Mouse (Mus musculus): ENCODE measurements at regions not wholly inside any gene's neighbourhood (a gene's known extent, or its start where the extent isn't known, plus 50 kb on each side); places are given as distances from the start of the nearest gene placed in this dataset.

DNA sequence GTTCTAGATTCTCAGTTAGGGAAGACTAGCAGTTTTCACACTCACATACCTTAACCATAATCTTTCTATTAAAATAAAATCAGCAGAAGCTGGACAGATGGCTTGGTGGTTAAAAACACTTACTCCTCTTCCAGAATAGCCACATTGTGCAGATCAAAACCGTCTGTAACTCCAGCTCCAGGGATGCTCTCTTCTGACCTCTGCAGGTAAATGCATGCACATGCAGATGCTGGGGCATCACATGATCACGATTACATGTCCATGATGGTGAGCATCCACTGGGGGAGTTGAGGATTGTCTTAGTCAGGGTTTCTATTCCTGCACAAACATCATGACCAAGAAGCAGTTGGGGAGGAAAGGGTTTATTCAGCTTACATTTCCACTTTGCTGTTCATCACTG, 184.8 kb upstream of the Srrm4 start:
- no peak for DNase-seq (ENCODE audit: low spot score in 2 of 2)

DNA sequence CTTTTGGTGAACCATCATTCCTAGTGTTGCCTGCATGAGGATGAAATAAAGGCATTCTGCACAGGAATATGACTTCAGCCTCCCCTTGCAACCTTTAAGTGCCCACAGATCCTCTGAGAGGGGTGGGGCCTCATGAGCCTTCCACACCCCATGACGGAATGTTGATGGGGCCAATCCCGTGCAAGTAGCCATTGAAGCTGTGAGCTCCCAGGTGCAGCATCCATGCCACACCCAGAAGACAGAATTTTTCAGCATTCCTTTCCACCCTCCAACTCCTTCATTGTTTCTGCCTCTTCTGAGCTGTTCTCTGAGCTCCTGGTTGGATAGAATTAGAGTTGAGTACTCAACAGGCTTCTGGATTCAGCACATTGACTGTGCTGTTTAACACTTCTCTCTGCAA, 174.6 kb upstream of the Srrm4 start:
- DNase-seq (ENCODE audit: low spot score in 2 of 2) = no peak

DNA sequence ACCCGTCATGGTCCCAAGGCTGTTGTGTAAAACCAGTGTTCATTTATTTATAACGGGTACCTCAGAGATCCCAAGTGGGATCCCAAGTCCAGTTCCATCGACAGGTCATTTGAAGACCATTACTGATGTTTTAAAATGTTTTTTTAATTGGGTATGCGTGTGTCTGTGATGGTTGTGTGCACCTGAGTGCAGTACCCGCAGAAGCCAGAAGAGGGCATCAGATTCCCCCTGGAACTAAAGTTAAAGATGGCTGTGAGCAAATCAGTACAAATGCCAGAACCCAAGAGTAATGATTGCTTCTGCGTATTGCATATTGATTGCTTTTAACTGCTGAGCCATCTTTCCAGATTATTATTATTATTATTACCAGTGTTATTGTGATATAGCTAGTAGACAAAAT, 169.7 kb upstream of the Srrm4 start:
- no peak for DNase-seq (ENCODE audit: low spot score in 2 of 2)

DNA sequence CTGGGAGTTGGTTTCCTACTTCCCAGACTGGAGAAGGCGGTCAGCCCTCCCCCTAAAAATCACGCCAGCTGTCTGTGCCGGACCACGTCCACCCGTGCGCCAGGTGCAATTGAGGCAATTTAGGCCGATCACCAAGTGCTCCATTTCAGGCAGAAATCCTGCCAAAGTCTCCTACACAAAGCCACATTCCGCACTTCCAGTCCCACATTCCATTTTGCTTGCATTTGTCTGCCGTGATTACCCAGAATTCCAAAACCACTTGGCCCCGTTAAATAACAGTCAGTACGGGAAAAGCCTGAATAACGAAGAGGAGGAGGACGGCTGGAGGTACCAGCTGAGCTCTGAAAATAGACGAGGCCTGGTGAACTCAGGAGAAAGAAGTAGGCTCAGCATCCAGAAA, 167.1 kb upstream of the Srrm4 start:
- DNase-seq (ENCODE audit: low spot score in 2 of 2) = no peak

DNA sequence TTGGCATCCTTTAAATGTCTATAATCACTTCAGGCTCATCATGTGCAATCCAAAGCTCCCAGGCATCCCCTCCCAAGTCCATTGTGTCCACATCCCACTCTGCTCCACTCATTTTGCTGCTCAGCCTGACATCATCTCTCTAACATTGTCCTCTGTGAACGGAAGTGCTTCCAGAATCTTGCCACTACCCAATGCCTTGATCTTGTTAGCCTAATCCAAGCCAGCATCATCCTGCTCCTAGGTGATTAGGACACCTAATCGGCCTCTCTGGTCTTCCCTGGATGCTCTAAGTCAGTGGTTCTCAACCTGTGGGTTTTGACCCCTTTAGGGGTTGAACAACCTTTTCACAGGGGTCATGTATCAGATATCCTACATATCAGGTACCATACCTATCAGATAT, 161.3 kb upstream of the Srrm4 start:
- DNase-seq (ENCODE audit: low spot score in 2 of 2) = no peak

DNA sequence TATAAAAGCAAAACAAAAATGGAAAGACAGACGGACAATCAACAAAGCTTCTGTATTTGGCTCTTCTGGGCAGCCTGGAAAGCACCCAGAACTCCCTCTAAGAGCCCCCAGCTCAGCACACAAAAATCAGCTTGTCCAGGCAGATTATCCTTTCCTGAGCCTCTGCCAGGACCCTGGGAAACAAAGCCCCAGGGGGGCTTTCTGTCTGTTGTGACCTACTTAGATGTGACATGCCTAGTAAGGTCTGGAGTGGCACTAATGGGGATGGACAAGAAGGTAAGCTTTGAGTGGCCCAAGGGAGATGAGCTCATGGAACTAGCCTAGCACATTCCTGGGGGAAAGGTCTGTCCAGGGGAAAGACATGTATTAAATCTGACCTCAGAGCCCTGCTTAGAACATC, 160.5 kb upstream of the Srrm4 start:
- no peak for DNase-seq (ENCODE audit: low spot score in 2 of 2)

DNA sequence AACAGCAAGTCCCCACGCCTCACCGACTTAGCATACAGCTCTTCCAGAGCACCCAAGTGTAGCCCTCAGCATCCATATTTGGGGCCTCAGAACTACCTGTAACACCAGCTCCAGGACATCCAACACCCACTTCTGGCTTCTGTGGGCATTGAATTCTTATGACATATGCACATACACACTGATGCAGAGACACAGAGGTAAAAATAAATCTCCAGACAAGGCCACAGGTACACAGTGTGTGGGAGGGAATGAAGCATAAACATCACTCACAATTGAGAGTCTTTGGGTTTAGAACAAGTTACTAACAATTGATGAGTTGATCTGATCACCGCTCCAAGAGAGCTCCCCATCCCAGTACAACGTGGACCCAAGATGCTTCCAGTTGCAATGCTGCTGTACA, 154.2 kb upstream of the Srrm4 start:
- no peak for DNase-seq (ENCODE audit: low spot score in 2 of 2)

DNA sequence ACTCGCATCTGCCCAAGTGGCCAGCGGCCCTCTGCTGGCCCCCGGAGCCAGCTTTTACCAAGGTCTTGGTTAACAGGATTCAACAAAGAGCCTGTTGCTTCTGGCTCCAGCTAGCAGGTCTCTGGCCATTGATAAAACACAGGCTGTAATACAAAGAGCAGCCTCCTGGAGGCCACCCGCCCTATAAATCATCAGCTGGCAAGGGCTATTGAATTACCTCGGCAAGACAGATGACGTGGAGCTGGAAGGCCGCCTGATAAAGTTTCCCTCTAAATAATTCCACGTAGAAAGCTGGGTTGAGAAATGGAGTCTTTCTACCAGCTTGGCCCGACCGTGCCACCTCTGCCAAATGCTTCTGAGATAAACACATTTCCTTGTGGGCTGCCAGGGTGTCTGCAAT, 152.8 kb upstream of the Srrm4 start:
- no peak for DNase-seq (ENCODE audit: low spot score in 2 of 2)

DNA sequence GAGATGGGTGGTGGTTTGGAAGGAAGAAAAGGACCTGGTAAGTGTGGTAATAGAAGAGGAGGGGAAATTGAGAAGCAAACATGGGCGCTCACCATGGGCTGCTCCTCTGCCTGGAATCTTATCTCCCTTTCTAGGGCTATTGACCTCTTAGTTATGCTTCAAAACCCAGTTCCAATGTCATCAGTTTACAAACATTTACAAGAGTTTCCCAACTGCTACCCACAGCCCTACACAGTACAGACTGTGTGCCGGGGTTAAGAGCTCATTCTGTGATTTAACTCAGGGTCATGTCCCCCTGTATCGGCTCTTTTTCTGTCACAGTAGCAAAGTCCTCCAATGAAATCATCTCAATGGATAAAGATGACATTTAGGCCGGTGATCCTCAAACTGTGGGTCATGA, 144.0 kb upstream of the Srrm4 start:
- no peak for DNase-seq (ENCODE audit: low spot score in 2 of 2)

DNA sequence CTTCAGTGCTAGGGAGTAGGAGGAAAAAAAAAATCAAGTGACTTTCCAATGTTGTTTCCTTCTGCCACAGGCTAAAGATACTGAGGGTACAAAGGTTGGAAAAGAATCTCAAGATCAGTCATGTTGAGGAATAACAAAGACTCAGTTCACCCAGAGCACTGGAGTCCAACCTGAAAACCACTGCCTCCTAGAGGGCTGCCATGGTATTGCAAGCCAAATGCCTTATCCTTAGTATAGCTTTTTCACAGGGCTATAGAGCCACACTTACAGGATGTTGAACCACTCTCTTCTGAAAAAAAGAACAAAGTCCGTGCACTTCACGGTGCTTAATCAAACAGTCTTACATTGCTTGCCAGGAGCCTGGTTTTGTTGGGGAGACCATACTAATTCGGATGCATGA, 139.9 kb upstream of the Srrm4 start:
- DNase-seq (ENCODE audit: low spot score in 2 of 2) = no peak

DNA sequence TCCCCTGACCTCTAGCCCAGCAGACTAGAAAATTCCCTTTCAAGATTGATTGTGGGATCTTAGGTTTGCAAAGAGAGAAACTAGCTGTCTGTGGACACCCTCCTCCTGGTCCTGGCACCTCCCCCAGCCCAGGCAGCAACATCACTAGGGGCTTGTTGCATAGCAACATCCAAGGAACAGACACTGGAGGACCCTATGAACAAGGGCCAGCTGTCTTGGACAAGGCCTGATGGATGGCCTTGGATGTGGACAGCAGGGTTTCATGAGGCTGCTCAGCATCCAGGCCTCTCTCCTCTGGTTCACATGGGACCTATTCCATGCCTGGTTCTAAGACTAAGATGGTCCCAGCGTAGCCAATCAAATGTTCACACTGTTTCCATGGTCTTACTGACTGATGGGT, 127.6 kb upstream of the Srrm4 start:
- no peak for DNase-seq (ENCODE audit: low spot score in 2 of 2)

DNA sequence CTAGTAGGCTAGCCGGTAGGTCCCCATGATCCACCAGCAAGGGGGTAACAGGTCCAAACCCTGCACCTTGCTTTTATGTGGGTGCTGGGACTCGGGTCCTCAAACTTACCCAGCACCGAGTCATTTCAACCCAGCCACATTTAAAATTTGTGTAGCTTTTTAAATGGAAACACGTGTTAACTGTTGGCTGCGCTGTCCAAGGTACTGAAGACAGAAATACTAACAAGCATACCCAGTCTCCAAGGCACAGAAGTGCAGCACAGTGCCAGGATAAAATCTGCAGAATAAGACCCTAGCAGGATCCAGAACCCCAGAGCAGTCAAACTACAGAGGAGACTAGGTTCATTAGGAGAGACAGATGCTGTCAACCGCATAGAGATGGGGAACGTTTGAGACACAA, 122.6 kb upstream of the Srrm4 start:
- no peak for DNase-seq (ENCODE audit: low spot score in 2 of 2)

DNA sequence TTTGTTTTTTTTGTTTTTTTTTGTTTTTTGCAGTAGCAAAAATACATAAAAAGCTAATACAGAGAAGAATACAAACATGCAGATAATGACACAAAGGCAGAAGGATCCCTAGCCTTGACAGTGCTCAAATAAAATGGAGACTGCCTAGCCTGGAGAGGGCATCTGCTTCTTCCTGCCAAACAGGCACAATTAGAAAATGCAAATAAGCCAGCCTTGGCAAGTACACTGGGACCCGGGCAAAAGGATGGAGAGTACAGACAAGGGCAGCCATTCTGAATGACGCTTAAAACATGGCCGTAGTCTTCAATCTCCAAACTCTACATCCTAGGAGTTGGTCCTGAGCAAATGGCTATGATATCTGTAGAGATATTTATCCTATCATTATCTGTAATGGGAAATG, 120.4 kb upstream of the Srrm4 start:
- no peak for DNase-seq (ENCODE audit: low spot score in 2 of 2)

DNA sequence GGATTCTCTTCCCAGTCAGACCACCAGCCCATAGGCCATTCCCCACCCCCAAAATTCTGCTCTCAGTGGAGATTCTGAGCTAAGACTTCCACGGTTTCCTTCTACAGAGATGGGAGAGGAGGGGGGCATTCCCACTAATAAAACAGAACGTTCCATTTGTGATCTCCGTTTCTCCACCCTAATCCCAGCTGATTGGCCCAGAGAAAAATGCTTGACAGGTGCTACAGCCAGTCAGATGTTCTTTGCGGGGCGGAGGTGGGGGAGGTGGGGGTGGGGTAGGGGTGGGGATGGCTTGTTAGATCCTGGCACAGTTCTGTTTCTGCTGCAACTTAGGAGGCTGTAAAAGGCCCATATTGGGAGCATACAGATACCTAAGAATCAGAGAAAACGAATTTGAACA, 116.9 kb upstream of the Srrm4 start:
- DNase-seq (ENCODE audit: low spot score in 2 of 2) = no peak

DNA sequence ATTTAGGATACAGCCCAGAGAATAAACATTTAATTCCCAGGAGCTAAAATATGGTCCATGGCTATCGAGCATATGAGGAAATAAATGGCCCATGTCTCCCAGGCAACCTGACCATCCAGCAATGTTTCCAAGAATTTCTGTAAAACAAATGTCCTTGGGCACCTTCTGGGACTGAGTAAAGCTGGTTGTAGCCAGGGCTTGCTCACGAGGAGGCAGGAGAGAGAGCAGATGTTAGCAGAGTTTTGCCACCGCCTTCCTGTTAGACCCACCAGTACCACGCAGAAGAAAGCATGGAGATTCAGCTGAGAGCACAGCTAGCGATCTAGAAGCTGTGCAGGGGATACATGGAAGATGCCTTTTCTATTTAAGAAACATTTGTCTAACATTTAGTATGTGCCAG, 70.8 kb upstream of the Srrm4 start:
- DNase-seq (ENCODE audit: low spot score in 2 of 2) = no peak

DNA sequence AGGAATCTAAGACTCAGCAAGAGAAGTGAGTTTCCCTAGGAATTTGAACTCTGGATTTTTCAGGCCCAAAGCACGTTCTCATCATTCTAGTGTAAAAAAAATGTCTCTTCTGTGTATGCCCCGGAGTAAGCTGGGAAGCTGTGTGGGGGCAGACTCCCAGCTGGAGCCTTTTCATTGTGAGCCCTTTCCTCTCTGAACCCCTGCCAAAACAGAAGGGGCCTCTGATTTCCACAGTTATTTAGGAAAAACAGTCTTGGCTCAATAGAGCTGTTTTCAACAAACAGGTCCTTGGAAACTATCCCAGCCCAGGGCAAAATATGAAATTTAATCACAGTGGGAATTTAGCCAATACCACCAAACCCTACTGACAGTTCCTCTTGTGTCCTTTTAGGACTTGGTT, 70.2 kb upstream of the Srrm4 start:
- no peak for DNase-seq (ENCODE audit: low spot score in 2 of 2)

DNA sequence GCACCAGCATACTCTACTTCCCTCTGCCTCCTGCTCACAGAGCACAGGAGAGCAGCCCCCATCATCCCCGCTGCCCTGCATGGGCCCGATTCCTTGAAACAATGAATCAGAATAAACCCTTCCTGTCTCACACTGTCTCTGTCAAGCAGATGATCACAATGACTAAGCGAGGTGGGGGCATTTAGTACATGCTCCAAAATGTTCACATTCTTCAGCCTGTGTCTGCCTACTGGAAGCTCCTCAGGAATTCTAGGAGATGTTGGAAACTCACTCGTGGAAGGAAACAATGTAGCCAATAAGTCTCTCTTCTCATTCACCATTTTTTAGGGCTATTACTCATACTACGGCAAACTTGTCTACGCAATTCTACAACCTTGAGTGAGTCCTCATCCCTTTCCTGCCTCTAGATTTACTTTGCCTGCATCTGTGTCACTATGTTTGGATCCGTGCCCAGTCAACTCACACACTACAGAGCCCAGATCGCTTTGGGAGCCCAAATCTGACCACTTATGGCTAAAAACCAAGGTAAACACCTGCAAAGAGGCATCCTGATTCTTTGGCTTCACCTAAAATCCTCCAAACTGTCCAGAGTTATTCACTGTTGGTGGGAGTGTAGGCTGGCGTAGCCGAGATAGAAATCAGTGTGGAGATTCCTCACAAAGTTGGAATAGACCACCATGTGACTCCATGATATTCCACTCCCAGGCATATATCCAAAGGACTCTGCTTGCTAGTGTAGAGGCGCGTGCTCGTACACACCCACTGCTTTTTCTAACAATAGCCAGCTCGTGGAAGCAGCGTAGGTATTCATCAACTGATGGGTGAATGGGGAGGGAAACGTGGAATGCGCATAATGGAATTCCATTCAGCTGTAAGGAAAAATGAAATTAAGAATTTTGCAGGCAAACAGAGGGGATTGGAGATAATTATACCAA, 63.1 kb upstream of the Srrm4 start:
- DNase-seq (ENCODE audit: low spot score in 2 of 2) = no peak
